Mouse (Mus musculus) liver, embryonic 11.5 days (tissue): Measurements from ENCODE around the gene Mapk12. TPM values are rescaled to one million over a fixed set of nuclear protein-coding genes. Genes with fewer than 3 reads are reported as not detected.

ENCODE experiments used
- ATAC-seq: fragments of 200-750 bp; cut with Nextera tagmentation; replicated peaks from 2 replicates; pipeline ENCODE4 v1.8.0; 2017; ENCODE audit warnings: moderate number of reproducible peaks, mild to moderate bottlenecking, moderate TSS enrichment, moderate library complexity; ENCODE audit not compliant: low FRiP score
- DNase-seq: peaks from one replicate; pipeline ENCODE4 v3.0.0-alpha.2; 2017; ENCODE audit warnings: low spot score
- H3K27ac ChIP-seq: fragments of 300-500 bp; sonication (generic); 2 replicates; pipeline ENCODE4 v1.5.1; 2014; ENCODE audit warnings: mild to moderate bottlenecking, low read depth, low read length, control low read depth
- H3K27me3 ChIP-seq: fragments of 300-500 bp; sonication (generic); replicated peaks from 2 replicates; pipeline ENCODE4 v1.6.1; 2014; ENCODE audit warnings: low read length, mixed read lengths; ENCODE audit not compliant: control insufficient read depth, insufficient read depth
- H3K36me3 ChIP-seq: fragments of 300-500 bp; sonication (generic); 2 replicates; pipeline ENCODE4 v1.6.1; 2014; ENCODE audit warnings: mild to moderate bottlenecking, low read length, moderate library complexity, mixed read lengths; ENCODE audit not compliant: control insufficient read depth, insufficient read depth
- H3K4me1 ChIP-seq: fragments of 300-500 bp; sonication (generic); replicated peaks from 2 replicates; pipeline ENCODE4 v1.6.1; 2014; ENCODE audit warnings: low read length, mixed read lengths; ENCODE audit not compliant: control insufficient read depth, insufficient read depth
- H3K4me2 ChIP-seq: fragments of 300-500 bp; sonication (generic); 2 replicates; pipeline ENCODE4 v1.6.1; 2014; ENCODE audit warnings: mild to moderate bottlenecking, control low read depth, moderate library complexity
- H3K4me3 ChIP-seq: fragments of 300-500 bp; sonication (generic); 2 replicates; pipeline ENCODE4 v1.5.1; 2014; ENCODE audit warnings: low read depth, low read length, control low read depth
- H3K9ac ChIP-seq: fragments of 300-500 bp; sonication (generic); 2 replicates; pipeline ENCODE4 v1.6.1; 2014; ENCODE audit warnings: low read depth, low read length, control low read depth
- H3K9me3 ChIP-seq: fragments of 300-500 bp; sonication (generic); 2 replicates; pipeline ENCODE4 v1.6.1; 2016; ENCODE audit warnings: low read length, inconsistent platforms, mixed read lengths; ENCODE audit not compliant: control insufficient read depth
- WGBS: fragments of 180-500 bp; shearing (Covaris S2); extraction: QIAGEN DNeasy Blood & Tissue Kit; methylation state at CpG from one replicate; pipeline ENCODE4 v1.1.7; 2014; 5-methylcytosine and 5-hydroxymethylcytosine counted together
- polyA plus RNA-seq: library from polyadenylated mRNA; unstranded; fragments of >200 nt; fragmentation: Nextera tagmentation; extraction: Ambion mirVana; gene quantifications from 2 replicates; pipeline ENCODE4 v1.2.1, GENCODE M21; 2014

Mapk12 gene
- polyA plus RNA-seq, 1 experiment from 2014 or later: 4.8 TPM

GRCm38 (mm10) chr15:89138046-89138405 lies 2.5 kb downstream of the Mapk12 start:
- peaks cover 61% of the 10 kb centered on the region for H3K27me3 ChIP-seq

GRCm38 (mm10) chr15:89137378-89138045 lies 3.0 kb downstream of the Mapk12 start:
- Histone ChIP-seq H3K4me3 (no peak overlapping the region), H3K4me1 (peaks cover 5% of the 10 kb centered on the region), H3K9ac (no peak overlapping the region), H3K4me2 (no peak overlapping the region), H3K27me3 (peaks cover 56% of the 10 kb centered on the region), H3K9me3 (no peaks in the 10 kb centered on the region), H3K27ac (no peak overlapping the region), H3K36me3 (no peaks in the 10 kb centered on the region)
- WGBS: 70% methylated on average over 11 of the region's 11 CpGs
- DNase-seq (no peak), ATAC-seq (no peak)

More at GRCm38 (mm10) chr15:89138046-89138405, 2.5 kb downstream of the Mapk12 start:
- no peak for DNase-seq
- 78% methylated on average over 7 of the region's 7 CpGs for WGBS
- no peak overlapping the region for H3K4me2 ChIP-seq
- H3K9ac ChIP-seq: no peak overlapping the region
- no peak for ATAC-seq
- H3K36me3 ChIP-seq: no peaks in the 10 kb centered on the region
- peaks cover 5% of the 10 kb centered on the region for H3K4me1 ChIP-seq
- no peaks in the 10 kb centered on the region for H3K9me3 ChIP-seq
- no peak overlapping the region for H3K4me3 ChIP-seq
- H3K27ac ChIP-seq: no peak overlapping the region

GRCm38 (mm10) chr15:89136461-89137155 lies 3.9 kb downstream of the Mapk12 start:
- Histone ChIP-seq H3K36me3 (no peaks in the 10 kb centered on the region), H3K27ac (no peak overlapping the region), H3K27me3 (peaks cover 46% of the 10 kb centered on the region), H3K9me3 (no peaks in the 10 kb centered on the region), H3K4me1 (peaks cover 5% of the 10 kb centered on the region), H3K4me3 (no peak overlapping the region), H3K9ac (no peak overlapping the region), H3K4me2 (no peak overlapping the region)
- whole genome bisulfite sequencing: 88% methylated on average over 5 of the region's 5 CpGs
- no peak for DNase-seq
- ATAC-seq: no peak

GRCm38 (mm10) chr15:89131316-89131715 lies 9.2 kb downstream of the Mapk12 start:
- H3K4me2 ChIP-seq: no peak overlapping the region
- H3K36me3 ChIP-seq: no peaks in the 10 kb centered on the region
- WGBS: 41% methylated on average over 3 of the region's 3 CpGs
- no peaks in the 10 kb centered on the region for H3K9me3 ChIP-seq
- DNase-seq: no peak
- H3K27me3 ChIP-seq: peaks cover 2% of the 10 kb centered on the region
- H3K9ac ChIP-seq: no peak overlapping the region
- no peak overlapping the region for H3K27ac ChIP-seq
- ATAC-seq: no peak
- peaks cover 14% of the 10 kb centered on the region for H3K4me1 ChIP-seq
- H3K4me3 ChIP-seq: no peak overlapping the region

- Histone ChIP-seq H3K27me3 (no peaks in the 10 kb centered on the region; the same call in 1 of the 2 replicates), H3K9ac (no peak overlapping the region), H3K9me3 (no peaks in the 10 kb centered on the region), H3K36me3 (peaks cover 4% of the 10 kb centered on the region; the same call in 1 of the 2 replicates), H3K4me3 (no peak overlapping the region), H3K4me1 (peaks cover 14% of the 10 kb centered on the region), H3K4me2 (no peak overlapping the region), H3K27ac (no peak overlapping the region)
- ATAC-seq (no peak), DNase-seq (no peak)
Measured at GRCm38 (mm10) chr15:89130245-89130644, 10.3 kb downstream of the Mapk12 start.

- Histone ChIP-seq H3K9me3 (no peaks in the 10 kb centered on the region), H3K4me2 (peak within 1 kb of the TSS; percentile 98), H3K27ac (peak within 1 kb of the TSS; percentile 66), H3K36me3 (peaks cover 5% of the 10 kb centered on the region; the same call in 1 of the 2 replicates), H3K4me1 (peaks cover 18% of the 10 kb centered on the region), H3K4me3 (peak within 1 kb of the TSS; percentile 70), H3K9ac (peak within 1 kb of the TSS; percentile 81), H3K27me3 (no peaks in the 10 kb centered on the region)
- WGBS: 3% methylated on average over 36 of the region's 36 CpGs
- ATAC-seq (peak; percentile 86), DNase-seq (peak; percentile 82)
Measured at GRCm38 (mm10) chr15:89128382-89129350, 11.8 kb downstream of the Mapk12 start, which contains the start of gene Hdac10. Gene Hdac10, minus strand, starts transcription at chr15:89128700.

- ATAC-seq (no peak), DNase-seq (no peak)
- peak overlapping the region; percentile 98 for H3K4me2 ChIP-seq
- 82% methylated on average over 8 of the region's 8 CpGs for WGBS
- no peaks in the 10 kb centered on the region for H3K27me3 ChIP-seq
- H3K4me3 ChIP-seq: peak overlapping the region; percentile 70
- peaks cover 5% of the 10 kb centered on the region; the same call in 1 of the 2 replicates for H3K36me3 ChIP-seq
- H3K9me3 ChIP-seq: no peaks in the 10 kb centered on the region
- H3K9ac ChIP-seq: peak overlapping the region; percentile 81
- no peak overlapping the region for H3K27ac ChIP-seq
- peaks cover 21% of the 10 kb centered on the region for H3K4me1 ChIP-seq
Measured at GRCm38 (mm10) chr15:89127364-89127940, 13.1 kb downstream of the Mapk12 start.

- no peak for DNase-seq
- Histone ChIP-seq H3K36me3 (peaks cover 5% of the 10 kb centered on the region; the same call in 1 of the 2 replicates), H3K4me1 (peaks cover 28% of the 10 kb centered on the region), H3K4me3 (no peak overlapping the region), H3K9ac (no peak overlapping the region), H3K27ac (no peak overlapping the region), H3K27me3 (no peaks in the 10 kb centered on the region), H3K9me3 (no peaks in the 10 kb centered on the region), H3K4me2 (no peak overlapping the region)
- no peak for ATAC-seq
- 87% methylated on average over 8 of the region's 8 CpGs for WGBS
Measured at GRCm38 (mm10) chr15:89126622-89127021, 13.9 kb downstream of the Mapk12 start.
